Mouse (Mus musculus) ES-E14 (cell line): ENCODE results near the gene Pon3. TPM values are rescaled to one million over a fixed set of nuclear protein-coding genes. Genes with fewer than 3 reads are reported as not detected.

Source experiments
- DNase-seq: peaks from one replicate; pipeline ENCODE4 v3.0.0-alpha.2; 2013; ENCODE audit warnings: low read depth, low spot score
- H3K27ac ChIP-seq: 2 replicates; pipeline ENCODE4 v1.5.1; 2012; ENCODE audit warnings: low read depth, mild to moderate bottlenecking, low read length, moderate library complexity, mixed read lengths; ENCODE audit not compliant: poor library complexity, insufficient read depth, severe bottlenecking
- H3K36me3 ChIP-seq: 2 replicates; pipeline ENCODE4 v1.6.1; 2012; ENCODE audit warnings: mild to moderate bottlenecking, low read length, moderate library complexity, mixed read lengths; ENCODE audit not compliant: control insufficient read depth, poor library complexity, insufficient read depth, severe bottlenecking
- H3K4me1 ChIP-seq, 2 experiments: fragments of 150-350 bp in 1 of 2; sonication (generic) in 1 of 2; 2 replicates each; pipeline ENCODE4 v1.6.1; 2012; ENCODE audit warnings: low read length in 2 of 2, mild to moderate bottlenecking in 1 of 2, mixed read lengths in 1 of 2; ENCODE audit not compliant: control insufficient read depth in 2 of 2, insufficient read depth in 2 of 2, poor library complexity in 1 of 2
- H3K4me3 ChIP-seq, 2 experiments: fragments of 150-350 bp in 1 of 2; sonication (generic) in 1 of 2; 2 replicates each; pipeline ENCODE4 v1.5.1; 2012; ENCODE audit warnings: low read length in 2 of 2, low read depth in 1 of 2, mild to moderate bottlenecking in 1 of 2, mixed read lengths in 1 of 2; ENCODE audit not compliant: insufficient read depth in 1 of 2, poor library complexity in 1 of 2, severe bottlenecking in 1 of 2
- H3K9ac ChIP-seq: 2 replicates; pipeline ENCODE4 v1.6.1; 2012; ENCODE audit warnings: low read depth, mild to moderate bottlenecking, low read length, mixed read lengths; ENCODE audit not compliant: poor library complexity, insufficient read depth, severe bottlenecking
- H3K9me3 ChIP-seq: fragments of 150-350 bp; sonication (generic); 2 replicates; pipeline ENCODE4 v1.6.1; 2012; ENCODE audit warnings: low read depth, mild to moderate bottlenecking, low read length; ENCODE audit not compliant: control insufficient read depth, insufficient read depth
- CHD2 ChIP-seq: IDR thresholded peaks from 2 replicates; pipeline ENCODE4 v1.6.1; 2014; ENCODE audit warnings: mild to moderate bottlenecking, low read depth, low read length, inconsistent platforms
- HCFC1 ChIP-seq: IDR thresholded peaks from 2 replicates; pipeline ENCODE4 v1.6.1; 2012; ENCODE audit warnings: low read length, inconsistent platforms, borderline replicate concordance; ENCODE audit not compliant: insufficient read depth
- MAFK ChIP-seq: IDR thresholded peaks from 2 replicates; pipeline ENCODE4 v1.6.1; 2014; ENCODE audit warnings: mild to moderate bottlenecking, low read depth, low read length, inconsistent platforms; ENCODE audit not compliant: insufficient read depth
- ZC3H11A ChIP-seq: IDR thresholded peaks from 2 replicates; pipeline ENCODE4 v1.6.1; 2012; ENCODE audit warnings: low read depth, mild to moderate bottlenecking, inconsistent platforms, low read length, borderline replicate concordance
- ZNF384 ChIP-seq: IDR thresholded peaks from 2 replicates; pipeline ENCODE4 v1.6.1; 2012; ENCODE audit warnings: low read depth, low read length, inconsistent platforms
- in situ Hi-C, 2 experiments: fragments of 600-800 bp; cut with MboI; formaldehyde crosslinking; loops; one replicate each; pipeline ENCODE4 v1.15.1; 2025; ENCODE audit warnings: low sequenced_read_pairs in 2 of 2, inconsistent platforms in 1 of 2; ENCODE audit not compliant: unreplicated experiment in 2 of 2
- total RNA-seq: library from RNA; depleted of rRNA; stranded (reverse); fragments of 300-350 nt; gene quantifications from 2 replicates; pipeline ENCODE4 v1.2.3, GENCODE M21; 2012

The Pon3 gene
- total RNA-seq, 1 experiment, result 2.3 TPM

- no peaks in the 10 kb centered on the region for H3K36me3 ChIP-seq
- DNase-seq, result no peak
- no peak overlapping the region for H3K9ac ChIP-seq
- TF ChIP-seq ZNF384 (no peak), MAFK (no peak), ZC3H11A (no peak), CHD2 (no peak), HCFC1 (no peak)
- in situ Hi-C loops, result no loop called here
- peaks cover 2% of the 10 kb centered on the region in 2 experiments; a peak in 1 of 4 replicates for H3K4me1 ChIP-seq
- no peak overlapping the region for H3K4me3 ChIP-seq
- H3K9me3 ChIP-seq, result no peaks in the 10 kb centered on the region
- H3K27ac ChIP-seq, result no peak overlapping the region
Observed at GRCm38 (mm10) chr6:5218190-5218589, 37.9 kb downstream of the Pon3 start.

- Histone ChIP-seq H3K4me3 (no peak overlapping the region), H3K4me1 (no peaks in the 10 kb centered on the region), H3K27ac (no peak overlapping the region), H3K9ac (no peak overlapping the region), H3K9me3 (no peaks in the 10 kb centered on the region), H3K36me3 (no peaks in the 10 kb centered on the region)
- no peak for DNase-seq
- TF ChIP-seq HCFC1, result no peak
- no peak for TF ChIP-seq ZNF384
- TF ChIP-seq CHD2, result no peak
- TF ChIP-seq ZC3H11A, result no peak
- TF ChIP-seq MAFK, result no peak
- in situ Hi-C loops, result no loop called here
Observed at GRCm38 (mm10) chr6:5207817-5208216, 48.3 kb downstream of the Pon3 start.

GRCm38 (mm10) chr6:5199916-5200315, 56.2 kb downstream of the Pon3 start:
- Histone ChIP-seq H3K27ac (no peak overlapping the region), H3K9me3 (no peaks in the 10 kb centered on the region), H3K4me3 (no peak overlapping the region), H3K4me1 (no peaks in the 10 kb centered on the region), H3K36me3 (no peaks in the 10 kb centered on the region), H3K9ac (no peak overlapping the region)
- in situ Hi-C loops, result no loop called here
- DNase-seq, result no peak
- TF ChIP-seq MAFK (no peak), ZNF384 (no peak)

- H3K4me1 ChIP-seq, result no peaks in the 10 kb centered on the region
- no peak for DNase-seq
- no peak overlapping the region for H3K27ac ChIP-seq
- in situ Hi-C loops, result no loop called here
- no peak overlapping the region for H3K9ac ChIP-seq
- no peaks in the 10 kb centered on the region for H3K9me3 ChIP-seq
- H3K36me3 ChIP-seq, result no peaks in the 10 kb centered on the region
- H3K4me3 ChIP-seq, result no peak overlapping the region
- TF ChIP-seq ZC3H11A, result no peak
- no peak for TF ChIP-seq CHD2
- TF ChIP-seq HCFC1, result no peak
- no peak for TF ChIP-seq MAFK
- no peak for TF ChIP-seq ZNF384
Observed at GRCm38 (mm10) chr6:5199376-5199905, 56.6 kb downstream of the Pon3 start.

GRCm38 (mm10) chr6:5198590-5198989, 57.5 kb downstream of the Pon3 start:
- in situ Hi-C loops, result no loop called here
- DNase-seq, result no peak
- Histone ChIP-seq H3K4me3 (no peak overlapping the region), H3K4me1 (no peaks in the 10 kb centered on the region), H3K27ac (no peak overlapping the region), H3K9ac (no peak overlapping the region), H3K36me3 (no peaks in the 10 kb centered on the region), H3K9me3 (no peaks in the 10 kb centered on the region)
- TF ChIP-seq CHD2, result no peak
- TF ChIP-seq HCFC1, result no peak
- no peak for TF ChIP-seq ZC3H11A
- no peak for TF ChIP-seq ZNF384
- no peak for TF ChIP-seq MAFK
